Mouse (Mus musculus) stomach, embryonic 14.5 days (tissue): ENCODE measurements around the gene Usp7. TPM values are rescaled to one million over a fixed set of nuclear protein-coding genes. Genes with fewer than 3 reads are reported as not detected.

Experiments used
- ATAC-seq: fragments of 200-750 bp; cut with Nextera tagmentation; 2 replicates; pipeline ENCODE4 v1.8.0; 2017; ENCODE audit warnings: low read depth, moderate TSS enrichment; ENCODE audit not compliant: insufficient number of reproducible peaks, insufficient read depth, low FRiP score
- H3K27ac ChIP-seq: fragments of 300-500 bp; sonication (generic); 2 replicates; pipeline ENCODE4 v1.5.1; 2014; ENCODE audit warnings: mild to moderate bottlenecking, low read length, moderate library complexity, mixed read lengths
- H3K27me3 ChIP-seq: fragments of 300-500 bp; sonication (generic); 2 replicates; pipeline ENCODE4 v1.6.1; 2014; ENCODE audit warnings: low read length, control low read depth, mixed read lengths; ENCODE audit not compliant: control insufficient read depth, insufficient read depth
- H3K36me3 ChIP-seq: fragments of 300-500 bp; sonication (generic); 2 replicates; pipeline ENCODE4 v1.6.1; 2014; ENCODE audit warnings: mild to moderate bottlenecking, control low read depth, low read length, moderate library complexity, mixed read lengths; ENCODE audit not compliant: control insufficient read depth, insufficient read depth
- H3K4me1 ChIP-seq: fragments of 300-500 bp; sonication (generic); 2 replicates; pipeline ENCODE4 v1.6.1; 2014; ENCODE audit warnings: low read length, control low read depth, mixed read lengths; ENCODE audit not compliant: control insufficient read depth, insufficient read depth
- H3K4me2 ChIP-seq: fragments of 300-500 bp; sonication (generic); replicated peaks from 2 replicates; pipeline ENCODE4 v1.6.1; 2014; ENCODE audit warnings: low read depth, low read length, control low read depth
- H3K4me3 ChIP-seq: fragments of 300-500 bp; sonication (generic); 2 replicates; pipeline ENCODE4 v1.5.1; 2014; ENCODE audit warnings: low read depth, low read length, control low read depth
- H3K9ac ChIP-seq: fragments of 300-500 bp; sonication (generic); replicated peaks from 2 replicates; pipeline ENCODE4 v1.6.1; 2014; ENCODE audit warnings: low read depth, mild to moderate bottlenecking, control low read depth, low read length, moderate library complexity, mixed read lengths
- H3K9me3 ChIP-seq: fragments of 300-500 bp; sonication (generic); 2 replicates; pipeline ENCODE4 v1.6.1; 2016; ENCODE audit warnings: low read depth, low read length, control low read depth; ENCODE audit not compliant: control insufficient read depth
- WGBS: fragments of 180-500 bp; shearing (Covaris S2); extraction: QIAGEN DNeasy Blood & Tissue Kit; methylation state at CpG from one replicate; pipeline ENCODE4 v1.1.7; 2014; 5-methylcytosine and 5-hydroxymethylcytosine counted together
- polyA plus RNA-seq: library from polyadenylated mRNA; unstranded; fragments of >200 nt; fragmentation: Nextera tagmentation; extraction: Ambion mirVana; gene quantifications from 2 replicates; pipeline ENCODE4 v1.2.1, GENCODE M21; 2014

Usp7 gene
- polyA plus RNA-seq, 1 experiment from 2014 or later = 65.0 TPM

- Histone ChIP-seq H3K9ac (peak overlapping the region; percentile 49; the same call in 1 of the 2 replicates), H3K4me3 (peak overlapping the region; percentile 61), H3K27ac (0 out of 2 replicates have a peak overlapping the region, but pooled peaks have one; percentile 64), H3K9me3 (no peaks in the 10 kb centered on the region), H3K4me1 (peaks cover 29% of the 10 kb centered on the region; the same call in 1 of the 2 replicates), H3K27me3 (no peaks in the 10 kb centered on the region), H3K36me3 (no peaks in the 10 kb centered on the region), H3K4me2 (peak overlapping the region; percentile 55)
- whole genome bisulfite sequencing = 7% methylated on average over 14 of the region's 15 CpGs
- no peak for ATAC-seq
Measured at GRCm38 (mm10) chr16:8670041-8671035, 121.8 kb downstream of the Usp7 start.

DNA sequence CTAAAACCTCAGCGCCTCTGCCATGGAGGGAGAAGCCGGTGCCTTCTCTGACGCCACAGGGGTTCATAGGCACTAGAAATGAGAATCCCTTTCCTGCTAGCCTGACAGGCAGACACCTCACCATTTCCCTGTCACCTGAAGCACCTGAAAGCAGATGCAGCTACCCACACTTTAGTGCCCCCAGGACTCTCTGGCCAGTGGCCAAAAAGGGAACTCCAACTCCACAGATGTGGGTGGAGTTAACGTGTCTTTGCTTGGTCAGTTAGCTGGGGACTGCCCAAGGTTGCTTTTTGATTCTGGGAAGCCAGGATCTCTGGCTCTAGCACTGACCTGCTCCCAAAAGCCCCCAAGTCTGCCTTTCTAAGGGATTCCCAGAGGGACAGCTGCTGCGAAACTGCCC is 122.7 kb downstream of the Usp7 start:
- ATAC-seq = no peak
- no peaks in the 10 kb centered on the region for H3K36me3 ChIP-seq
- H3K4me1 ChIP-seq = peaks cover 29% of the 10 kb centered on the region; the same call in 1 of the 2 replicates
- WGBS = 57% methylated on average over 5 of the region's 5 CpGs
- no peak overlapping the region for H3K27ac ChIP-seq
- no peak overlapping the region for H3K9ac ChIP-seq
- peak overlapping the region; percentile 55 for H3K4me2 ChIP-seq
- H3K4me3 ChIP-seq = no peak overlapping the region
- no peaks in the 10 kb centered on the region for H3K9me3 ChIP-seq
- no peaks in the 10 kb centered on the region for H3K27me3 ChIP-seq

- no peaks in the 10 kb centered on the region for H3K9me3 ChIP-seq
- H3K4me1 ChIP-seq = peaks cover 29% of the 10 kb centered on the region; the same call in 1 of the 2 replicates
- no peaks in the 10 kb centered on the region for H3K36me3 ChIP-seq
- no peaks in the 10 kb centered on the region for H3K27me3 ChIP-seq
- WGBS = 83% methylated on average over 2 of the region's 2 CpGs
- no peak for ATAC-seq
- no peak overlapping the region for H3K4me2 ChIP-seq
- no peak overlapping the region for H3K9ac ChIP-seq
- no peak overlapping the region for H3K27ac ChIP-seq
- H3K4me3 ChIP-seq = no peak overlapping the region
Measured at GRCm38 (mm10) chr16:8668386-8668785, 123.7 kb downstream of the Usp7 start.

GRCm38 (mm10) chr16:8667814-8668213 is 124.3 kb downstream of the Usp7 start:
- no peak overlapping the region for H3K27ac ChIP-seq
- WGBS = 54% methylated on average over 4 of the region's 4 CpGs
- ATAC-seq = no peak
- H3K27me3 ChIP-seq = no peaks in the 10 kb centered on the region
- H3K4me3 ChIP-seq = no peak overlapping the region
- H3K9ac ChIP-seq = no peak overlapping the region
- H3K4me1 ChIP-seq = peaks cover 29% of the 10 kb centered on the region; the same call in 1 of the 2 replicates
- H3K4me2 ChIP-seq = no peak overlapping the region
- no peaks in the 10 kb centered on the region for H3K9me3 ChIP-seq
- no peaks in the 10 kb centered on the region for H3K36me3 ChIP-seq

DNA sequence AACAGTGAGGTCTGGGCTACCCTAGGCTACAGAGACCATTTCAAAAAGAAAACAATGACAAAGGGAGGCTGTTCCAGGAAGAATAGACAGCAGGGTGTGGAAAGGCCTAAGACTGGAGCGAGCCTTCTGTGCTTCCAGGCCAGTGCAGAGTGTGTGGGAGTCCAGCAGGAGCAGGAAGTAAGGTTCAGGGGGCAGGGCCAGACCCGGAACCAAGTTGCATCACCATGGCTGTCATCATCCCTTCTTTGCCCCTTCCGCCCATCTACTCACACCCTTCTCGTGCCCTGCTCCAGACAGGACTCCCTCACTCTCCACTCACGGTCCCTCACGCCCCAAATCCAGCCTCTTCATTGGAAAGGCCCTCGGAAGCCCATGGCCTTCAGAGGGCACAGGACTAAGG is 124.8 kb downstream of the Usp7 start:
- no peak overlapping the region for H3K4me3 ChIP-seq
- 78% methylated on average over 7 of the region's 7 CpGs for whole genome bisulfite sequencing
- no peaks in the 10 kb centered on the region for H3K27me3 ChIP-seq
- H3K9ac ChIP-seq = no peak overlapping the region
- H3K4me2 ChIP-seq = no peak overlapping the region
- no peaks in the 10 kb centered on the region for H3K36me3 ChIP-seq
- peaks cover 29% of the 10 kb centered on the region; the same call in 1 of the 2 replicates for H3K4me1 ChIP-seq
- no peak overlapping the region for H3K27ac ChIP-seq
- no peak for ATAC-seq
- no peaks in the 10 kb centered on the region for H3K9me3 ChIP-seq

GRCm38 (mm10) chr16:8666452-8666851 is 125.7 kb downstream of the Usp7 start:
- no peak overlapping the region for H3K27ac ChIP-seq
- ATAC-seq = no peak
- 50% methylated on average over 2 of the region's 2 CpGs for WGBS
- peaks cover 29% of the 10 kb centered on the region; the same call in 1 of the 2 replicates for H3K4me1 ChIP-seq
- peaks cover 5% of the 10 kb centered on the region; the same call in 1 of the 2 replicates for H3K36me3 ChIP-seq
- H3K9me3 ChIP-seq = no peaks in the 10 kb centered on the region
- no peaks in the 10 kb centered on the region for H3K27me3 ChIP-seq
- H3K4me2 ChIP-seq = no peak overlapping the region
- no peak overlapping the region for H3K9ac ChIP-seq
- no peak overlapping the region for H3K4me3 ChIP-seq

DNA sequence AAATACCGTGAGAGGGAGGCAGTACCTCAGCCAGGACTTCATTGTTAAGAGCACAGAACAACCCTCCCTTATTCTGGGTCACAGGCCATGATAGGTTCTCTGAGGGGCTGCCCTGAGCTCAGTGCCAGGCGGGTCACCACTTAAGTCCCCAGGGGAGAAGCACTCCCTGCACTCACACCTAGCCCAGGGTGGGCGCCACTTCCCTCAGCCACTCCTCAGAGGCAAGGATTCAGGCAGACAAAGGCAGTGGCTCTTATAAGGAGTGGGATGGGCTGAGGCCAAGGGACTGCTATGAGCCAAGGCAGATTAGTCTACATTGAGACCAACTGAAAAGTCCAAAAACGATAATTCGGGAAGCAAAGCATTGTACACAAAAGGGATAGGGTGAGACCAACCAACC is 126.7 kb downstream of the Usp7 start:
- ATAC-seq = no peak
- peaks cover 23% of the 10 kb centered on the region; the same call in 1 of the 2 replicates for H3K4me1 ChIP-seq
- WGBS = 84% methylated on average over 5 of the region's 5 CpGs
- no peak overlapping the region for H3K9ac ChIP-seq
- no peaks in the 10 kb centered on the region for H3K9me3 ChIP-seq
- no peaks in the 10 kb centered on the region for H3K27me3 ChIP-seq
- no peak overlapping the region for H3K4me3 ChIP-seq
- H3K36me3 ChIP-seq = peaks cover 6% of the 10 kb centered on the region; the same call in 1 of the 2 replicates
- no peak overlapping the region for H3K27ac ChIP-seq
- no peak overlapping the region for H3K4me2 ChIP-seq

- Histone ChIP-seq H3K4me2 (no peak overlapping the region), H3K9me3 (no peaks in the 10 kb centered on the region), H3K9ac (no peak overlapping the region), H3K27me3 (no peaks in the 10 kb centered on the region), H3K36me3 (peaks cover 13% of the 10 kb centered on the region; the same call in 1 of the 2 replicates), H3K27ac (no peak overlapping the region), H3K4me1 (peaks cover 11% of the 10 kb centered on the region; the same call in 1 of the 2 replicates), H3K4me3 (no peak overlapping the region)
- ATAC-seq = no peak
- 88% methylated on average over 24 of the region's 24 CpGs for WGBS
Measured at GRCm38 (mm10) chr16:8663606-8664539, 128.2 kb downstream of the Usp7 start.
